Mouse (Mus musculus): ENCODE measurements around the gene Ptprf. TPM values are rescaled to one million over a fixed set of nuclear protein-coding genes. Genes with fewer than 3 reads are reported as not detected.

Gene Ptprf
- polyA plus RNA-seq, 1 experiment from 2014 or later: 79.8 TPM

- WGBS: 95% methylated on average over 1 of the region's 1 CpGs
- H3K9me3 ChIP-seq (ENCODE audit: control insufficient read depth, low read depth, low read length): no peaks in the 10 kb centered on the region
- no peaks in the 10 kb centered on the region for H3K36me3 ChIP-seq (ENCODE audit: control insufficient read depth, insufficient read depth, low read length)
- H3K4me3 ChIP-seq (ENCODE audit: low read depth, low read length): no peak overlapping the region
- no peak for ATAC-seq (ENCODE audit: insufficient number of reproducible peaks, insufficient read depth, low FRiP score, low read depth)
- no peak overlapping the region for H3K9ac ChIP-seq (replicated peaks; ENCODE audit: low read depth, low read length)
- H3K27ac ChIP-seq (ENCODE audit: low read length): no peak overlapping the region
- H3K4me1 ChIP-seq (ENCODE audit: control insufficient read depth, insufficient read depth, low read length): 0 out of 2 replicates have a peak, but pooled peaks cover 4% of the 10 kb centered on the region
- no peak overlapping the region for H3K4me2 ChIP-seq (replicated peaks; ENCODE audit: low read depth, low read length)
- H3K27me3 ChIP-seq (ENCODE audit: control insufficient read depth, insufficient read depth, low read length): no peaks in the 10 kb centered on the region
These were observed 19.3 kb upstream of the Ptprf start for GRCm38 (mm10) chr4:118310461-118310860.

- 87% methylated on average over 13 of the region's 13 CpGs for WGBS
- Histone ChIP-seq H3K36me3 (ENCODE audit: control insufficient read depth, insufficient read depth, low read length) (no peaks in the 10 kb centered on the region), H3K9ac (replicated peaks; ENCODE audit: low read depth, low read length) (no peak overlapping the region), H3K4me1 (ENCODE audit: control insufficient read depth, insufficient read depth, low read length) (0 out of 2 replicates have a peak, but pooled peaks cover 4% of the 10 kb centered on the region), H3K4me3 (ENCODE audit: low read depth, low read length) (no peak overlapping the region), H3K27me3 (ENCODE audit: control insufficient read depth, insufficient read depth, low read length) (no peaks in the 10 kb centered on the region), H3K4me2 (replicated peaks; ENCODE audit: low read depth, low read length) (no peak overlapping the region), H3K27ac (ENCODE audit: low read length) (no peak overlapping the region), H3K9me3 (ENCODE audit: control insufficient read depth, low read depth, low read length) (no peaks in the 10 kb centered on the region)
- ATAC-seq (ENCODE audit: insufficient number of reproducible peaks, insufficient read depth, low FRiP score, low read depth): no peak
These were observed 16.5 kb upstream of the Ptprf start for GRCm38 (mm10) chr4:118307533-118308263.

GRCm38 (mm10) chr4:118306113-118306696 lies 15.0 kb upstream of the Ptprf start:
- Histone ChIP-seq H3K9me3 (ENCODE audit: control insufficient read depth, low read depth, low read length) (no peaks in the 10 kb centered on the region), H3K4me2 (replicated peaks; ENCODE audit: low read depth, low read length) (no peak overlapping the region), H3K4me3 (ENCODE audit: low read depth, low read length) (no peak overlapping the region), H3K27me3 (ENCODE audit: control insufficient read depth, insufficient read depth, low read length) (no peaks in the 10 kb centered on the region), H3K27ac (ENCODE audit: low read length) (no peak overlapping the region), H3K36me3 (ENCODE audit: control insufficient read depth, insufficient read depth, low read length) (no peaks in the 10 kb centered on the region), H3K4me1 (ENCODE audit: control insufficient read depth, insufficient read depth, low read length) (0 out of 2 replicates have a peak, but pooled peaks cover 4% of the 10 kb centered on the region), H3K9ac (replicated peaks; ENCODE audit: low read depth, low read length) (no peak overlapping the region)
- WGBS: 66% methylated on average over 21 of the region's 21 CpGs
- 0 out of 2 replicates have a peak, but pooled peaks have one; percentile 14 for ATAC-seq (ENCODE audit: insufficient number of reproducible peaks, insufficient read depth, low FRiP score, low read depth)

GRCm38 (mm10) chr4:118304984-118305383 lies 13.8 kb upstream of the Ptprf start:
- ATAC-seq (ENCODE audit: insufficient number of reproducible peaks, insufficient read depth, low FRiP score, low read depth): no peak
- Histone ChIP-seq H3K4me1 (ENCODE audit: control insufficient read depth, insufficient read depth, low read length) (0 out of 2 replicates have a peak, but pooled peaks cover 4% of the 10 kb centered on the region), H3K27ac (ENCODE audit: low read length) (no peak overlapping the region), H3K36me3 (ENCODE audit: control insufficient read depth, insufficient read depth, low read length) (no peaks in the 10 kb centered on the region), H3K4me3 (ENCODE audit: low read depth, low read length) (no peak overlapping the region), H3K9ac (replicated peaks; ENCODE audit: low read depth, low read length) (no peak overlapping the region), H3K4me2 (replicated peaks; ENCODE audit: low read depth, low read length) (no peak overlapping the region), H3K9me3 (ENCODE audit: control insufficient read depth, low read depth, low read length) (no peaks in the 10 kb centered on the region), H3K27me3 (ENCODE audit: control insufficient read depth, insufficient read depth, low read length) (no peaks in the 10 kb centered on the region)
- whole genome bisulfite sequencing: 55% methylated on average over 4 of the region's 4 CpGs

- Histone ChIP-seq H3K9ac (replicated peaks; ENCODE audit: low read depth, low read length) (no peak overlapping the region), H3K27ac (ENCODE audit: low read length) (no peak overlapping the region), H3K4me1 (ENCODE audit: control insufficient read depth, insufficient read depth, low read length) (peaks cover 8% of the 10 kb centered on the region; the same call in 1 of the 2 replicates), H3K27me3 (ENCODE audit: control insufficient read depth, insufficient read depth, low read length) (no peaks in the 10 kb centered on the region), H3K9me3 (ENCODE audit: control insufficient read depth, low read depth, low read length) (no peaks in the 10 kb centered on the region), H3K36me3 (ENCODE audit: control insufficient read depth, insufficient read depth, low read length) (no peaks in the 10 kb centered on the region), H3K4me2 (replicated peaks; ENCODE audit: low read depth, low read length) (no peak overlapping the region), H3K4me3 (ENCODE audit: low read depth, low read length) (no peak overlapping the region)
- 12% methylated on average over 5 of the region's 5 CpGs for WGBS
- peak; percentile 48 for ATAC-seq (ENCODE audit: insufficient number of reproducible peaks, insufficient read depth, low FRiP score, low read depth)
These were observed 6.6 kb upstream of the Ptprf start for GRCm38 (mm10) chr4:118297844-118298243.

GRCm38 (mm10) chr4:118295651-118296561 lies 4.7 kb upstream of the Ptprf start:
- H3K4me1 ChIP-seq (ENCODE audit: control insufficient read depth, insufficient read depth, low read length): peaks cover 11% of the 10 kb centered on the region; the same call in 1 of the 2 replicates
- H3K27me3 ChIP-seq (ENCODE audit: control insufficient read depth, insufficient read depth, low read length): no peaks in the 10 kb centered on the region
- H3K4me3 ChIP-seq (ENCODE audit: low read depth, low read length): no peak overlapping the region
- H3K9me3 ChIP-seq (ENCODE audit: control insufficient read depth, low read depth, low read length): no peaks in the 10 kb centered on the region
- no peaks in the 10 kb centered on the region for H3K36me3 ChIP-seq (ENCODE audit: control insufficient read depth, insufficient read depth, low read length)
- H3K9ac ChIP-seq (replicated peaks; ENCODE audit: low read depth, low read length): no peak overlapping the region
- H3K4me2 ChIP-seq (replicated peaks; ENCODE audit: low read depth, low read length): no peak overlapping the region
- ATAC-seq (ENCODE audit: insufficient number of reproducible peaks, insufficient read depth, low FRiP score, low read depth): no peak
- 56% methylated on average over 17 of the region's 17 CpGs for WGBS
- no peak overlapping the region for H3K27ac ChIP-seq (ENCODE audit: low read length)

- H3K27me3 ChIP-seq (ENCODE audit: control insufficient read depth, insufficient read depth, low read length): no peaks in the 10 kb centered on the region
- no peaks in the 10 kb centered on the region for H3K36me3 ChIP-seq (ENCODE audit: control insufficient read depth, insufficient read depth, low read length)
- no peak for ATAC-seq (ENCODE audit: insufficient number of reproducible peaks, insufficient read depth, low FRiP score, low read depth)
- no peak overlapping the region for H3K27ac ChIP-seq (ENCODE audit: low read length)
- no peak overlapping the region for H3K4me3 ChIP-seq (ENCODE audit: low read depth, low read length)
- H3K4me1 ChIP-seq (ENCODE audit: control insufficient read depth, insufficient read depth, low read length): peaks cover 12% of the 10 kb centered on the region; the same call in 1 of the 2 replicates
- H3K9me3 ChIP-seq (ENCODE audit: control insufficient read depth, low read depth, low read length): no peaks in the 10 kb centered on the region
- 69% methylated on average over 4 of the region's 4 CpGs for whole genome bisulfite sequencing
- H3K4me2 ChIP-seq (replicated peaks; ENCODE audit: low read depth, low read length): no peak overlapping the region
- H3K9ac ChIP-seq (replicated peaks; ENCODE audit: low read depth, low read length): no peak overlapping the region
These were observed 3.6 kb upstream of the Ptprf start for GRCm38 (mm10) chr4:118294811-118295210.

- Histone ChIP-seq H3K9ac (replicated peaks; ENCODE audit: low read depth, low read length) (no peak overlapping the region), H3K27ac (ENCODE audit: low read length) (no peak overlapping the region), H3K4me3 (ENCODE audit: low read depth, low read length) (no peak overlapping the region), H3K36me3 (ENCODE audit: control insufficient read depth, insufficient read depth, low read length) (no peaks in the 10 kb centered on the region), H3K9me3 (ENCODE audit: control insufficient read depth, low read depth, low read length) (no peaks in the 10 kb centered on the region), H3K4me1 (ENCODE audit: control insufficient read depth, insufficient read depth, low read length) (peaks cover 25% of the 10 kb centered on the region), H3K27me3 (ENCODE audit: control insufficient read depth, insufficient read depth, low read length) (no peaks in the 10 kb centered on the region), H3K4me2 (replicated peaks; ENCODE audit: low read depth, low read length) (no peak overlapping the region)
- ATAC-seq (ENCODE audit: insufficient number of reproducible peaks, insufficient read depth, low FRiP score, low read depth): no peak
- 11% methylated on average over 11 of the region's 11 CpGs for WGBS
These were observed 1.6 kb upstream of the Ptprf start for GRCm38 (mm10) chr4:118292741-118293306.

Data from stomach, embryonic 14.5 days (tissue).